In the genomic region with DNA sequence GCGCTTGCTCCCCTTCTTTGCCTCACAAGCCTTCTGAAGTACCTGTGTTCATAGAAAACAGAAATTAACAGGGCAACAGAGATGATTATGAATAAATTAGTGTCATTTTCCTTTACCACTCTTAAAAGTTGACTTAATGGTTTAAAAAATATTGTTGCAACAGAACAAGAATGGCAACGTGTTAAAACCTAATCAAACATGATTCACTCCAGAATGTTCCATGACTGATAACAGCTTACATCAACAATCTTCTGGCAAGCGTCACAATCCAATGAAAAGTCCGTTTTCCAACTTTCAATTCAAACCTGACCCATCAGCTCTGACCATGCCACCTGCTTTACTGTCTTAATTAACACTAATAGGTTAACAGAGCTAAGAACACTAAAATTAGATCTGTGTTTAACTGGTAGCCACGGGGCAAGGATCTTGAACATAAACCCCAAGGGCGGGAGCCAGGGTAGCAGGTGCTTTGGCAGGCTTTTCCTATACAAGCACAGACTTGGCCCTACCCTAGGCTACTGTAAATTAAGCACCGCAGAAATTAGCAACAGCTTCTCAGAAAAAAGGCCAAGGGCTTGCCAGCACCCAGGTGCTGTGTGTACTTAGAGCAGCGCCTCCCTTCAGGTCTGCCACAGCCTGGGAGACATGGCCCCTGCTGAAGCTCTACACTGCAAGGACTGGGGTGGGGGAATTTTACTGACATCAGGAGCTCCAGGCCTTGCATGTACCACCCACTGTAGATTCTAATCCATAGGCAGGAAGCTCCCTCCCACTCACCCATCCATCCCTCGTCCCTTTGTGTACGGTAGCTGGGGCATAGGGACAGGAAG, we compare ENCODE assay signal across 9 mouse cellular contexts. TPM values are rescaled to one million over a fixed set of nuclear protein-coding genes. Genes with fewer than 3 reads are reported as not detected.
DNase-seq lines count a peak whose midpoint lies in the region; ATAC-seq and TF ChIP-seq lines count a peak whose summit lies in the region.
"Had no signal": no experiment of that assay in that cellular context is flagged by ENCODE, and none has a peak within 500 bp of the region (broad histone marks: within the 10 kb centered on the region; RNA-seq: fewer than 3 reads in every experiment).

No protein-coding gene starts in this region.

- no peak overlapping the region for H3K4me2 ChIP-seq in forebrain, embryonic 14.5 days (ENCODE audit: low read length)
- peak overlapping the region; percentile 50 for H3K4me2 ChIP-seq in liver, embryonic 12.5 days

- no peaks in the 10 kb centered on the region for H3K27me3 ChIP-seq in heart, adult 2 months (ENCODE audit: control insufficient read depth, insufficient read depth, low read length)
- no peaks in the 10 kb centered on the region for H3K27me3 ChIP-seq in MEL (ENCODE audit: control insufficient read depth in 1 of 2, insufficient read depth in 2 of 2, low read length in 2 of 2)
- H3K27me3 ChIP-seq in forebrain, embryonic 14.5 days (replicated peaks; ENCODE audit: control insufficient read depth, insufficient read depth, low read length) = no peaks in the 10 kb centered on the region
- H3K27me3 ChIP-seq in liver, embryonic 12.5 days (replicated peaks) = no peaks in the 10 kb centered on the region

- TF ChIP-seq EP300 in heart, adult 2 months (IDR thresholded peaks at IDR 0.05; ENCODE audit: insufficient read depth, low read depth, low read length) = no peak
- TF ChIP-seq EP300 in MEL (IDR thresholded peaks at IDR 0.05; ENCODE audit: low read depth in 1 of 2, low read length in 2 of 2) = peak; percentile 47 to 59; a peak in 3 of 4 replicates

- 39% methylated on average over 10 of the region's 10 CpGs for WGBS in heart, adult 2 months
- 65% methylated on average over 10 of the region's 10 CpGs for WGBS in forebrain, embryonic 14.5 days
- 47% methylated on average over 10 of the region's 10 CpGs for WGBS in liver, embryonic 12.5 days (ENCODE audit: insufficient replicate concordance)

- intact Hi-C loops in heart, adult 2 months (cut with DNase I) = no loop called here

- no peak overlapping the region for H3K4me3 ChIP-seq in heart, adult 2 months
- no peak overlapping the region for H3K4me3 ChIP-seq in MEL (ENCODE audit: control insufficient read depth in 1 of 2, insufficient read depth in 1 of 2, low read depth in 2 of 2, low read length in 2 of 2)
- H3K4me3 ChIP-seq in forebrain, embryonic 14.5 days (ENCODE audit: low read depth, low read length) = no peak overlapping the region
- H3K4me3 ChIP-seq in liver, embryonic 12.5 days = 0 out of 2 replicates have a peak overlapping the region, but pooled peaks have one; percentile 1

- H3K27ac ChIP-seq in heart, adult 2 months = peak overlapping the region; percentile 26; the same call in 1 of the 2 replicates
- peak overlapping the region; percentile 88 for H3K27ac ChIP-seq in MEL (ENCODE audit: control insufficient read depth, low read depth, low read length)
- H3K27ac ChIP-seq in forebrain, embryonic 14.5 days (ENCODE audit: low read depth, low read length) = no peak overlapping the region; the same call in 1 of the 2 replicates
- H3K27ac ChIP-seq in liver, embryonic 12.5 days = peak overlapping the region; percentile 87

- peak in 1 of 2 experiments; percentile 47 for DNase-seq in heart, adult 2 months
- no peak for DNase-seq in heart, postnatal 4 days
- DNase-seq in MEL (ENCODE audit: low read depth, low spot score) = peak; percentile 33
- DNase-seq in forebrain, embryonic 14.5 days (ENCODE audit: low spot score) = peak; percentile 70
- no peak for DNase-seq in kidney, adult 8-10 months
- DNase-seq in adrenal gland, postnatal 10 days = no peak
- DNase-seq: kidney, adult 9 months had no signal

- TF ChIP-seq POLR2A in heart, adult 2 months (IDR thresholded peaks at IDR 0.05; ENCODE audit: insufficient read depth, low read depth, low read length) = no peak
- no peak for TF ChIP-seq POLR2A in MEL (IDR thresholded peaks at IDR 0.05; ENCODE audit: control insufficient read depth in 1 of 2, insufficient read depth in 1 of 2, low read depth in 1 of 2, low read length in 2 of 2, poor library complexity in 1 of 2)

- no peak for TF ChIP-seq RAD21 in MEL (IDR thresholded peaks at IDR 0.05; ENCODE audit: low read depth, low read length)

- H3K9me3 ChIP-seq in MEL (replicated peaks; ENCODE audit: insufficient read depth, low read length) = no peaks in the 10 kb centered on the region
- H3K9me3 ChIP-seq in forebrain, embryonic 14.5 days (replicated peaks; ENCODE audit: control insufficient read depth, low read length) = no peaks in the 10 kb centered on the region
- no peaks in the 10 kb centered on the region for H3K9me3 ChIP-seq in liver, embryonic 12.5 days (replicated peaks)

- H3K36me3 ChIP-seq in heart, adult 2 months (ENCODE audit: control insufficient read depth, insufficient read depth, low read length) = no peaks in the 10 kb centered on the region
- H3K36me3 ChIP-seq in MEL (ENCODE audit: control insufficient read depth in 1 of 2, insufficient read depth in 2 of 2, low read length in 2 of 2) = peaks cover 0 to 52% of the 10 kb centered on the region in 2 experiments; a peak in 2 of 4 replicates
- no peaks in the 10 kb centered on the region for H3K36me3 ChIP-seq in forebrain, embryonic 14.5 days (ENCODE audit: control insufficient read depth, insufficient read depth, low read length)
- no peaks in the 10 kb centered on the region for H3K36me3 ChIP-seq in liver, embryonic 12.5 days

- ATAC-seq in forebrain, embryonic 14.5 days = peak; percentile 55; the same call in 1 of the 2 replicates
- peak; percentile 63 for ATAC-seq in liver, embryonic 12.5 days
- ATAC-seq in megakaryocyte progenitor cell, adult 5-6 weeks (replicated peaks; ENCODE audit: poor library complexity) = no peak

- H3K79me2 ChIP-seq in heart, adult 2 months (replicated peaks; ENCODE audit: control insufficient read depth, insufficient read depth, low read length) = peaks cover 1% of the 10 kb centered on the region; the same call in 1 of the 2 replicates
- H3K79me2 ChIP-seq in MEL (ENCODE audit: control insufficient read depth, insufficient read depth, low read length, poor library complexity) = no peaks in the 10 kb centered on the region; the same call in 1 of the 2 replicates

- H3K4me1 ChIP-seq in heart, adult 2 months (ENCODE audit: control insufficient read depth, insufficient read depth, low read length) = peaks cover 14% of the 10 kb centered on the region
- peaks cover 40 to 53% of the 10 kb centered on the region in 2 experiments for H3K4me1 ChIP-seq in MEL (ENCODE audit: control insufficient read depth in 1 of 2, insufficient read depth in 2 of 2, low read length in 2 of 2)
- peaks cover 12% of the 10 kb centered on the region for H3K4me1 ChIP-seq in forebrain, embryonic 14.5 days (ENCODE audit: control insufficient read depth, insufficient read depth, low read length)
- H3K4me1 ChIP-seq in liver, embryonic 12.5 days = peaks cover 83% of the 10 kb centered on the region

- TF ChIP-seq CTCF in heart, adult 2 months (IDR thresholded peaks at IDR 0.05) = no peak
- no peak for TF ChIP-seq CTCF in MEL (IDR thresholded peaks at IDR 0.05 in 2 of 3, conservative IDR thresholded peaks at IDR 0.05 in 1 of 3; ENCODE audit: control insufficient read depth in 1 of 3, insufficient read depth in 1 of 3, low read depth in 2 of 3, low read length in 3 of 3, poor library complexity in 1 of 3, severe bottlenecking in 1 of 3)

- H3K9ac ChIP-seq in heart, adult 2 months (ENCODE audit: low read depth, low read length) = no peak overlapping the region
- peak overlapping the region; percentile 55 for H3K9ac ChIP-seq in MEL (ENCODE audit: control insufficient read depth, low read depth, low read length, poor library complexity, severe bottlenecking)
- H3K9ac ChIP-seq in forebrain, embryonic 14.5 days (ENCODE audit: low read length) = no peak overlapping the region
- H3K9ac ChIP-seq in liver, embryonic 12.5 days = peak overlapping the region; percentile 58

TF ChIP-seq in MEL, 35 proteins besides CTCF, POLR2A, EP300 and RAD21:
- TF ChIP-seq HCFC1 (IDR thresholded peaks at IDR 0.05; ENCODE audit: low read depth, low read length) (no peak), ZKSCAN1 (IDR thresholded peaks at IDR 0.05; ENCODE audit: low read depth, low read length) (no peak), NRF1 (IDR thresholded peaks at IDR 0.05; ENCODE audit: insufficient read depth, low read depth, low read length, poor library complexity, severe bottlenecking) (no peak), MYC (IDR thresholded peaks at IDR 0.05; ENCODE audit: low read depth, low read length) (no peak), MXI1 (IDR thresholded peaks at IDR 0.05; ENCODE audit: low read depth, low read length) (peak; percentile 19), TAL1 (IDR thresholded peaks at IDR 0.05; ENCODE audit: low read length) (peak; percentile 28; the same call in 1 of the 2 replicates), ZNF384 (IDR thresholded peaks at IDR 0.05; ENCODE audit: low read depth, low read length) (no peak), GATA1 (IDR thresholded peaks at IDR 0.05; ENCODE audit: low read depth, low read length) (peak; percentile 70), ETS1 (IDR thresholded peaks at IDR 0.05; ENCODE audit: low read depth, low read length) (no peak), UBTF (IDR thresholded peaks at IDR 0.05; ENCODE audit: borderline replicate concordance, insufficient read depth, low read depth, low read length) (no peak), USF2 (IDR thresholded peaks at IDR 0.05; ENCODE audit: borderline replicate concordance in 1 of 2, insufficient read depth in 1 of 2, low read depth in 1 of 2, low read length in 2 of 2) (no peak), TCF12 (IDR thresholded peaks at IDR 0.05; ENCODE audit: low read depth, low read length) (peak; percentile 45), CHD1 (IDR thresholded peaks at IDR 0.05; ENCODE audit: low read depth, low read length) (no peak)

RNA-seq across cellular contexts. Expression of a gene that starts 12.4 kb away (rescaled TPM):
- total RNA-seq in heart, adult 2 months (2021) = 10 to 100 TPM; 14.1 to 17.0 TPM
- polyA plus RNA-seq in heart, adult 2 months (2012; rRNA removed) = 9.4 and 9.8 TPM in 2 replicates
- total RNA-seq in heart, postnatal 4 days (2021) = 10 to 100 TPM; 30.3 to 33.9 TPM
- 4.6 TPM in 2 replicates for total RNA-seq in MEL (2012; rRNA removed)
- polyA plus RNA-seq in MEL (2012; ENCODE audit: insufficient read depth in 1 of 2, insufficient read length in 2 of 2, low read depth in 1 of 2, low replicate concordance in 2 of 2, missing spikeins in 1 of 2) = 10 to 100 TPM in 1 of 2 experiments, 1 to 10 TPM in 1; 6.5 to 34.4 TPM
- 10.9 and 12.0 TPM in 2 replicates for polyA plus RNA-seq in forebrain, embryonic 14.5 days (2014; fragmentation: Nextera tagmentation; extraction: Ambion mirVana)
- 8.1 and 9.9 TPM in 2 replicates for polyA plus RNA-seq in liver, embryonic 12.5 days (2016; fragmentation: Nextera tagmentation; extraction: Ambion mirVana)
- 14.6 and 23.7 TPM in 2 replicates for total RNA-seq in megakaryocyte progenitor cell, adult 5-6 weeks (2015)
- total RNA-seq in megakaryocyte progenitor cell, adult 5-6 weeks (2017) = 15.4 and 24.2 TPM in 2 replicates
- total RNA-seq in adrenal gland, postnatal 10 days (2021) = 10 to 100 TPM; 55.5 to 76.9 TPM

Comparison
In these comparisons a context has a peak if more than half of its experiments do, and no peak if none do; other contexts are left out.
1. DNase-seq: peak in MEL (single experiment) and forebrain, embryonic 14.5 days (single experiment); none in heart, postnatal 4 days (single experiment), kidney, adult 8-10 months (0 of 2) and adrenal gland, postnatal 10 days (single experiment).
2. H3K9ac ChIP-seq: peak in MEL (single experiment) and liver, embryonic 12.5 days (single experiment); none in heart, adult 2 months (single experiment) and forebrain, embryonic 14.5 days (single experiment).